ENCODE assay signal across 23 mouse cellular contexts in the genomic region with DNA sequence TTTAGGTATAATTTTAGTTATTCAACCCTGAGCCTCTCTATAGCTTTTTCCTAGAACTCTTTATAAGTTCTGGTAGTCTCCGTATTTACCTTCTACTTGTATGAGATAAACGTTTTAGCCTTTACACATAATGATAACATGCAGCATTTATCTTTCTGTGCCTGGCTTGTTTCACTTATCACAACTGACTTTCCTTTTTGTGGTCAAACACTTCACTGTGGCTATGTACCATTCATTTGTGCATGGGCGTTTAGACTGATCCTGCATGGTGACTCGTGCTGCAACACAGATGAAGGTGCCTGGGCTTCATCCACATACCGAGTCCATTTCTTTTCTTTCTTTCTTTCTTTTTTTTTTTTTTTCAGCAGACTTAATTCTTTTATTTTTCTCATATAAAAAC. TPM values are rescaled to one million over a fixed set of nuclear protein-coding genes. Genes with fewer than 3 reads are reported as not detected.
DNase-seq lines count a peak whose midpoint lies in the region; ATAC-seq and TF ChIP-seq lines count a peak whose summit lies in the region.
"Had no signal": no experiment of that assay in that cellular context is flagged by ENCODE, and none has a peak within 500 bp of the region (broad histone marks: within the 10 kb centered on the region; RNA-seq: fewer than 3 reads in every experiment).

No protein-coding gene starts in this region.

- intact Hi-C loops in heart, postnatal 36 days (cut with DNase I) = no loop called here

- DNase-seq in G1E (ENCODE audit: low spot score) = no peak
- DNase-seq in heart, postnatal 36 days = no peak
- no peak for DNase-seq in thymus, postnatal 4 days
- DNase-seq: adrenal gland, adult 8-10 months; adrenal gland, postnatal 36 days; cerebellum, adult 2 months; cerebellum, postnatal 10 days; embryo, embryonic 11 days; gastrocnemius, adult 2 months; gastrocnemius, postnatal 25 days had no signal

- H3K4me2 ChIP-seq in liver, embryonic 15.5 days = no peak overlapping the region
- H3K4me2 ChIP-seq: embryonic facial prominence, embryonic 15.5 days; heart, embryonic 12.5 days had no signal

- ATAC-seq in G1E (ENCODE audit: extremely low read depth, insufficient number of reproducible peaks, low FRiP score, poor library complexity, severe bottlenecking) = peak; percentile 63
- peak; percentile 52; the same call in 1 of the 2 replicates for ATAC-seq in common myeloid progenitor, adult 5-6 weeks (replicated peaks; ENCODE audit: low read depth, poor library complexity, severe bottlenecking)
- ATAC-seq in liver, embryonic 15.5 days (ENCODE audit: insufficient read depth) = peak; percentile 18; the same call in 1 of the 2 replicates
- ATAC-seq in megakaryocyte-erythroid progenitor cell, adult 5-6 weeks (replicated peaks; ENCODE audit: low FRiP score, low TSS enrichment, poor library complexity, severe bottlenecking) = peak; percentile 94
- ATAC-seq in monocyte, adult 5-6 weeks (replicated peaks; ENCODE audit: insufficient number of reproducible peaks, low FRiP score, low TSS enrichment, poor library complexity, severe bottlenecking) = no peak
- ATAC-seq: forebrain, embryonic 14.5 days had no signal

- H3K27me3 ChIP-seq in G1E (ENCODE audit: insufficient read depth, low read length) = no peaks in the 10 kb centered on the region
- no peaks in the 10 kb centered on the region for H3K27me3 ChIP-seq in liver, embryonic 15.5 days
- H3K27me3 ChIP-seq: embryonic facial prominence, embryonic 15.5 days; heart, embryonic 12.5 days had no signal

- H3K9me3 ChIP-seq in G1E (replicated peaks) = no peaks in the 10 kb centered on the region
- H3K9me3 ChIP-seq in liver, embryonic 15.5 days (replicated peaks) = no peaks in the 10 kb centered on the region
- H3K9me3 ChIP-seq: embryonic facial prominence, embryonic 15.5 days; forebrain, embryonic 10.5 days; heart, embryonic 12.5 days had no signal

- H3K36me3 ChIP-seq in G1E (replicated peaks) = peaks cover 54% of the 10 kb centered on the region
- no peaks in the 10 kb centered on the region for H3K36me3 ChIP-seq in liver, embryonic 15.5 days (replicated peaks)

- no peak overlapping the region for H3K27ac ChIP-seq in liver, embryonic 15.5 days (replicated peaks)
- H3K27ac ChIP-seq: embryonic facial prominence, embryonic 15.5 days; forebrain, embryonic 10.5 days; gastrocnemius, adult 2 months had no signal

- no peak for TF ChIP-seq CTCF in G1E (IDR thresholded peaks at IDR 0.05; ENCODE audit: low read depth, low read length)

- no peak overlapping the region for H3K4me3 ChIP-seq in G1E (ENCODE audit: low read depth, low read length)
- H3K4me3 ChIP-seq in liver, embryonic 15.5 days (replicated peaks) = no peak overlapping the region
- H3K4me3 ChIP-seq: embryonic facial prominence, embryonic 15.5 days; erythroblast, embryonic 14.5 days; forebrain, embryonic 10.5 days; gastrocnemius, adult 2 months; heart, embryonic 12.5 days had no signal

- no peak overlapping the region for H3K9ac ChIP-seq in liver, embryonic 15.5 days
- H3K9ac ChIP-seq: embryonic facial prominence, embryonic 15.5 days; heart, embryonic 12.5 days had no signal

- WGBS in liver, embryonic 15.5 days (ENCODE audit: insufficient replicate concordance) = 31% methylated on average over 5 of the region's 5 CpGs

- H3K4me1 ChIP-seq in G1E (ENCODE audit: insufficient read depth, low read depth, low read length) = no peaks in the 10 kb centered on the region; the same call in 1 of the 2 replicates
- no peaks in the 10 kb centered on the region for H3K4me1 ChIP-seq in liver, embryonic 15.5 days (replicated peaks)
- H3K4me1 ChIP-seq: embryonic facial prominence, embryonic 15.5 days; forebrain, embryonic 10.5 days; heart, embryonic 12.5 days had no signal

RNA-seq across cellular contexts. Expression of a gene that starts 24.3 kb away (rescaled TPM):
- 17.4 and 21.7 TPM in 2 replicates for total RNA-seq in G1E (2014; fragmentation: Nextera tagmentation)
- 13.6 and 17.5 TPM in 2 replicates for total RNA-seq in G1E (2017)
- 0.10 and 0.18 TPM in 2 replicates for polyA plus RNA-seq in G1E (2012)
- total RNA-seq in common myeloid progenitor, adult 5-6 weeks (2017) = 6.9 and 10.7 TPM in 2 replicates
- polyA plus RNA-seq in liver, embryonic 15.5 days (2015; fragmentation: Nextera tagmentation; extraction: Ambion mirVana) = 3.3 and 3.6 TPM in 2 replicates
- total RNA-seq in megakaryocyte-erythroid progenitor cell, adult 5-6 weeks (2014; fragmentation: Nextera tagmentation) = 11.0 and 23.3 TPM in 2 replicates
- 9.1 and 13.8 TPM in 2 replicates for total RNA-seq in megakaryocyte-erythroid progenitor cell, adult 5-6 weeks (2017)
- total RNA-seq in monocyte, adult 5-6 weeks (2017) = 30.2 to 61.0 TPM (median 53.0 TPM) in 3 replicates
- total RNA-seq in heart, postnatal 36 days (2021) = 10 to 100 TPM; 20.6 to 21.2 TPM
- polyA plus RNA-seq: erythroblast, embryonic 14.5 days had no signal

RNA-seq across cellular contexts. Expression of a gene that starts 44.4 kb away (rescaled TPM):
- total RNA-seq in G1E (2014; fragmentation: Nextera tagmentation) = not detected in 2 replicates
- total RNA-seq in G1E (2017) = 0.23 and 0.33 TPM in 2 replicates
- polyA plus RNA-seq in G1E (2012) = 0.01 TPM in 1 of 2 replicates, not detected in the other
- 3.0 and 3.4 TPM in 2 replicates for total RNA-seq in common myeloid progenitor, adult 5-6 weeks (2017)
- 8.5 and 9.7 TPM in 2 replicates for polyA plus RNA-seq in liver, embryonic 15.5 days (2015; fragmentation: Nextera tagmentation; extraction: Ambion mirVana)
- 2.1 and 6.6 TPM in 2 replicates for total RNA-seq in megakaryocyte-erythroid progenitor cell, adult 5-6 weeks (2014; fragmentation: Nextera tagmentation)
- total RNA-seq in megakaryocyte-erythroid progenitor cell, adult 5-6 weeks (2017) = 2.2 and 3.1 TPM in 2 replicates
- 9.4 to 22.8 TPM (median 14.8 TPM) in 3 replicates for total RNA-seq in monocyte, adult 5-6 weeks (2017)
- 1 to 10 TPM; 1.1 to 1.2 TPM for total RNA-seq in heart, postnatal 36 days (2021)
- polyA plus RNA-seq: erythroblast, embryonic 14.5 days had no signal

RNA-seq across cellular contexts. Expression of a gene that starts 49.8 kb away (rescaled TPM):
- total RNA-seq in G1E (2014; fragmentation: Nextera tagmentation) (not detected in 2 replicates), G1E (2017) (not detected in 2 replicates)
- not detected in 2 replicates for polyA plus RNA-seq in G1E (2012)
- total RNA-seq in common myeloid progenitor, adult 5-6 weeks (2017) = not detected in 2 replicates
- polyA plus RNA-seq in liver, embryonic 15.5 days (2015; fragmentation: Nextera tagmentation; extraction: Ambion mirVana) = 0.10 TPM in 1 of 2 replicates, not detected in the other
- not detected in 2 replicates for total RNA-seq in megakaryocyte-erythroid progenitor cell, adult 5-6 weeks (2014; fragmentation: Nextera tagmentation)
- total RNA-seq in megakaryocyte-erythroid progenitor cell, adult 5-6 weeks (2017) = not detected in 2 replicates
- total RNA-seq in monocyte, adult 5-6 weeks (2017) = 2.0 TPM in 1 of 3 replicates, not detected in the others
- not detected for total RNA-seq in heart, postnatal 36 days (2021)
- total RNA-seq: adrenal gland, postnatal 36 days; gastrocnemius, adult 2 months; gastrocnemius, postnatal 25 days; granulocyte monocyte progenitor cell, adult 5-6 weeks; heart, adult 8-10 months; heart, postnatal 25 days had no signal
- polyA plus RNA-seq: C2C12; cerebellum, adult 2 months; embryonic facial prominence, embryonic 15.5 days; erythroblast, embryonic 14.5 days; forebrain, embryonic 14.5 days; heart, embryonic 12.5 days had no signal
